Mouse (Mus musculus): ENCODE results near the gene Ebna1bp2. TPM values are rescaled to one million over a fixed set of nuclear protein-coding genes. Genes with fewer than 3 reads are reported as not detected.

Ebna1bp2 gene
- polyA plus RNA-seq, 1 experiment from 2014 or later = 84.8 TPM

DNA sequence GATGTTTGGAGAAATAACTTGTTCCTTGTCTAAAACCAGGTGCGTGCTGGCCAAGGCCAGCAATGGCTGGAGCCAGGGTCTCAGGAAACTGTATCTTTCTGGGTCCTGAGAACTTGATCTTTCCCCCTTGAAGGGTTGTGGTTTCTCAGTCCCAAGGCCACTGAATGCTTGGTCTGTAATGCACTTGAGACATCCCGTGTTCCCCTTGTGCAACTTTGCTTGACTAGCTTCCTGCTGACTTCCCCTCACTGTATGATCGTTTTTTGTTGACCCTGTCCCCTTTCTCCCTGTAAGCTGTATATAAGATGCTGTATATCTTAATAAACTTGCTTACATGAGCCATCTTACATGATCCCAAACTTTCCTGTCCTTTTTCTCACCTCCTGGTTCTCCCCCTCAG lies 10.8 kb upstream of the Ebna1bp2 start:
- H3K27me3 ChIP-seq (ENCODE audit: control insufficient read depth, insufficient read depth, low read depth, low read length) = no peaks in the 10 kb centered on the region
- H3K4me3 ChIP-seq (ENCODE audit: low read depth, low read length) = no peak overlapping the region
- WGBS = 75% methylated on average over 3 of the region's 3 CpGs
- no peak overlapping the region for H3K4me2 ChIP-seq (ENCODE audit: low read length)
- no peak overlapping the region for H3K27ac ChIP-seq (ENCODE audit: low read length)
- H3K36me3 ChIP-seq (ENCODE audit: control insufficient read depth, insufficient read depth, low read length) = no peaks in the 10 kb centered on the region
- no peaks in the 10 kb centered on the region for H3K9me3 ChIP-seq (replicated peaks; ENCODE audit: control insufficient read depth, low read length, poor library complexity, severe bottlenecking)
- H3K4me1 ChIP-seq (ENCODE audit: control insufficient read depth, insufficient read depth, low read length) = no peaks in the 10 kb centered on the region
- no peak overlapping the region for H3K9ac ChIP-seq (ENCODE audit: low read depth, low read length)
- no peak for ATAC-seq

- H3K27me3 ChIP-seq (ENCODE audit: control insufficient read depth, insufficient read depth, low read depth, low read length) = no peaks in the 10 kb centered on the region
- H3K27ac ChIP-seq (ENCODE audit: low read length) = no peak overlapping the region
- no peaks in the 10 kb centered on the region; the same call in 1 of the 2 replicates for H3K9me3 ChIP-seq (replicated peaks; ENCODE audit: control insufficient read depth, low read length, poor library complexity, severe bottlenecking)
- no peak for ATAC-seq
- no peak overlapping the region for H3K9ac ChIP-seq (ENCODE audit: low read depth, low read length)
- H3K4me1 ChIP-seq (ENCODE audit: control insufficient read depth, insufficient read depth, low read length) = no peaks in the 10 kb centered on the region
- H3K36me3 ChIP-seq (ENCODE audit: control insufficient read depth, insufficient read depth, low read length) = no peaks in the 10 kb centered on the region
- no peak overlapping the region for H3K4me2 ChIP-seq (ENCODE audit: low read length)
- 24% methylated on average over 11 of the region's 11 CpGs for WGBS
- no peak overlapping the region for H3K4me3 ChIP-seq (ENCODE audit: low read depth, low read length)
These were observed 8.0 kb upstream of the Ebna1bp2 start for GRCm38 (mm10) chr4:118612619-118613018.

DNA sequence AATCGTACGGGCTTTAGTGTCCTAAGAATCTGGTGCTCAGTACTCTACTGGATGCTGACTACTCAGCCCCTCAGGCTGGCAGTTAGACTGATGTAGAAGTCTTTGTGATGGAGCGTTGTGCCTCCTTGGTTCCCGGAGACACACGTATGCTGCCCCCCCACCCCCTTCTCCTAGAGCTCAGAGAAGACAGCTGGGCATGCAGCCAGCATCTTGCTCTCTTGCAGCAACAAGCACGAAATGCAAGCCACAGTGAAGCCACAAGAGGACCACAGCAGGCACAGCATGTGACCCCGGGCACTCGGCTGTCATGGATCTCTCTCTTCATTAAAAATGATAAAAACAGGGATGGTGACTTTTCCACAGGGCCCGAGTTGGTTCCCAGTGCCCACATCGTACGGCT lies 5.2 kb upstream of the Ebna1bp2 start:
- H3K9me3 ChIP-seq (replicated peaks; ENCODE audit: control insufficient read depth, low read length, poor library complexity, severe bottlenecking) = no peaks in the 10 kb centered on the region; the same call in 1 of the 2 replicates
- no peak overlapping the region for H3K27ac ChIP-seq (ENCODE audit: low read length)
- H3K9ac ChIP-seq (ENCODE audit: low read depth, low read length) = no peak overlapping the region
- no peak for ATAC-seq
- 80% methylated on average over 11 of the region's 11 CpGs for WGBS
- no peaks in the 10 kb centered on the region for H3K4me1 ChIP-seq (ENCODE audit: control insufficient read depth, insufficient read depth, low read length)
- no peak overlapping the region for H3K4me3 ChIP-seq (ENCODE audit: low read depth, low read length)
- no peaks in the 10 kb centered on the region for H3K27me3 ChIP-seq (ENCODE audit: control insufficient read depth, insufficient read depth, low read depth, low read length)
- no peak overlapping the region for H3K4me2 ChIP-seq (ENCODE audit: low read length)
- no peaks in the 10 kb centered on the region for H3K36me3 ChIP-seq (ENCODE audit: control insufficient read depth, insufficient read depth, low read length)

DNA sequence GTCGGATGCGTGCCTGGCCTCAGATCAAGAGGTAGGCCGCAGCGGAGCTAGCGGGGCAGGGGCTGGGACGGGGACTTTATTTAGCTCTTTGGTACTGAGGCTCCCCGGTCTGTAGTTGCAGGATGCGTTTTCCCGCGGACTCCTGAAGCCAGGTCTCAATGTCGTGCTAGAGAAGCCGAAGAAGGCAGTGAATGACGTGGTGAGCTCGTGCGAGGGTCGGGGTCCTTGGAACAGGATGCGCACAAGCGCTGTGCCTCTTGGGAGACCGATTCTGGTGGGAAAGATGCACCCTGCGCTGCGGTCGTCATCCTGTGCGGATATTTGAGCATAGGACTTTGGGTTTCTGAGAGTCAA lies 345 bp downstream of the Ebna1bp2 start:
- Histone ChIP-seq H3K27me3 (ENCODE audit: control insufficient read depth, insufficient read depth, low read depth, low read length) (no peaks in the 10 kb centered on the region), H3K27ac (ENCODE audit: low read length) (peak overlapping the region; percentile 68), H3K4me1 (ENCODE audit: control insufficient read depth, insufficient read depth, low read length) (peaks cover 10% of the 10 kb centered on the region), H3K9ac (ENCODE audit: low read depth, low read length) (peak overlapping the region; percentile 72), H3K4me2 (ENCODE audit: low read length) (peak overlapping the region; percentile 97), H3K36me3 (ENCODE audit: control insufficient read depth, insufficient read depth, low read length) (peaks cover 11% of the 10 kb centered on the region), H3K9me3 (replicated peaks; ENCODE audit: control insufficient read depth, low read length, poor library complexity, severe bottlenecking) (no peaks in the 10 kb centered on the region; the same call in 1 of the 2 replicates), H3K4me3 (ENCODE audit: low read depth, low read length) (peak overlapping the region; percentile 86)
- ATAC-seq = peak; percentile 71
- WGBS = under 1% methylated on average over 23 of the region's 23 CpGs

GRCm38 (mm10) chr4:118621781-118622180 lies 1.2 kb downstream of the Ebna1bp2 start:
- Histone ChIP-seq H3K36me3 (ENCODE audit: control insufficient read depth, insufficient read depth, low read length) (peaks cover 11% of the 10 kb centered on the region), H3K4me1 (ENCODE audit: control insufficient read depth, insufficient read depth, low read length) (peaks cover 10% of the 10 kb centered on the region), H3K9me3 (replicated peaks; ENCODE audit: control insufficient read depth, low read length, poor library complexity, severe bottlenecking) (no peaks in the 10 kb centered on the region; the same call in 1 of the 2 replicates), H3K27ac (ENCODE audit: low read length) (no peak overlapping the region), H3K9ac (ENCODE audit: low read depth, low read length) (no peak overlapping the region), H3K27me3 (ENCODE audit: control insufficient read depth, insufficient read depth, low read depth, low read length) (no peaks in the 10 kb centered on the region), H3K4me3 (ENCODE audit: low read depth, low read length) (peak overlapping the region; percentile 86), H3K4me2 (ENCODE audit: low read length) (peak overlapping the region; percentile 97)
- ATAC-seq = no peak
- WGBS = 91% methylated on average over 9 of the region's 9 CpGs

GRCm38 (mm10) chr4:118630261-118630660 lies 9.7 kb downstream of the Ebna1bp2 start:
- 80% methylated on average over 5 of the region's 5 CpGs for WGBS
- H3K27me3 ChIP-seq (ENCODE audit: control insufficient read depth, insufficient read depth, low read depth, low read length) = no peaks in the 10 kb centered on the region
- no peak for ATAC-seq

GRCm38 (mm10) chr4:118642346-118643190 lies 22.0 kb downstream of the Ebna1bp2 start:
- no peaks in the 10 kb centered on the region for H3K27me3 ChIP-seq (ENCODE audit: control insufficient read depth, insufficient read depth, low read depth, low read length)
- 0 out of 2 replicates have a peak, but pooled peaks have one; percentile 32 for ATAC-seq
- H3K9me3 ChIP-seq (replicated peaks; ENCODE audit: control insufficient read depth, low read length, poor library complexity, severe bottlenecking) = no peaks in the 10 kb centered on the region
- no peak overlapping the region for H3K4me2 ChIP-seq (ENCODE audit: low read length)
- WGBS = 42% methylated on average over 20 of the region's 20 CpGs
- no peaks in the 10 kb centered on the region for H3K36me3 ChIP-seq (ENCODE audit: control insufficient read depth, insufficient read depth, low read length)
- H3K4me3 ChIP-seq (ENCODE audit: low read depth, low read length) = no peak overlapping the region
- no peaks in the 10 kb centered on the region for H3K4me1 ChIP-seq (ENCODE audit: control insufficient read depth, insufficient read depth, low read length)
- H3K27ac ChIP-seq (ENCODE audit: low read length) = no peak overlapping the region
- H3K9ac ChIP-seq (ENCODE audit: low read depth, low read length) = no peak overlapping the region; the same call in 1 of the 2 replicates

More at GRCm38 (mm10) chr4:118630261-118630660, 9.7 kb downstream of the Ebna1bp2 start:
- H3K27ac ChIP-seq (ENCODE audit: low read length) = no peak overlapping the region
- no peak overlapping the region for H3K4me2 ChIP-seq (ENCODE audit: low read length)
- H3K4me1 ChIP-seq (ENCODE audit: control insufficient read depth, insufficient read depth, low read length) = no peaks in the 10 kb centered on the region
- peaks cover 32% of the 10 kb centered on the region for H3K36me3 ChIP-seq (ENCODE audit: control insufficient read depth, insufficient read depth, low read length)
- H3K4me3 ChIP-seq (ENCODE audit: low read depth, low read length) = no peak overlapping the region
- H3K9ac ChIP-seq (ENCODE audit: low read depth, low read length) = no peak overlapping the region
- H3K9me3 ChIP-seq (replicated peaks; ENCODE audit: control insufficient read depth, low read length, poor library complexity, severe bottlenecking) = no peaks in the 10 kb centered on the region

- ATAC-seq = no peak
- Histone ChIP-seq H3K4me3 (ENCODE audit: low read depth, low read length) (no peak overlapping the region), H3K36me3 (ENCODE audit: control insufficient read depth, insufficient read depth, low read length) (no peaks in the 10 kb centered on the region), H3K27ac (ENCODE audit: low read length) (no peak overlapping the region), H3K9ac (ENCODE audit: low read depth, low read length) (no peak overlapping the region), H3K9me3 (replicated peaks; ENCODE audit: control insufficient read depth, low read length, poor library complexity, severe bottlenecking) (no peaks in the 10 kb centered on the region), H3K27me3 (ENCODE audit: control insufficient read depth, insufficient read depth, low read depth, low read length) (no peaks in the 10 kb centered on the region), H3K4me1 (ENCODE audit: control insufficient read depth, insufficient read depth, low read length) (no peaks in the 10 kb centered on the region), H3K4me2 (ENCODE audit: low read length) (no peak overlapping the region)
- WGBS = 10% methylated on average over 2 of the region's 2 CpGs
These were observed 24.6 kb downstream of the Ebna1bp2 start for GRCm38 (mm10) chr4:118645234-118645633.

GRCm38 (mm10) chr4:118658652-118659051 lies 38.1 kb downstream of the Ebna1bp2 start, which contains the start of gene Olfr62:
Olfr62 (plus strand) TSS chr4:118658952.
- H3K9ac ChIP-seq (ENCODE audit: low read depth, low read length) = no peak within 1 kb of the TSS
- H3K4me1 ChIP-seq (ENCODE audit: control insufficient read depth, insufficient read depth, low read length) = no peaks in the 10 kb centered on the region
- H3K4me3 ChIP-seq (ENCODE audit: low read depth, low read length) = no peak within 1 kb of the TSS
- ATAC-seq = no peak
- no peaks in the 10 kb centered on the region for H3K27me3 ChIP-seq (ENCODE audit: control insufficient read depth, insufficient read depth, low read depth, low read length)
- H3K36me3 ChIP-seq (ENCODE audit: control insufficient read depth, insufficient read depth, low read length) = no peaks in the 10 kb centered on the region
- H3K9me3 ChIP-seq (replicated peaks; ENCODE audit: control insufficient read depth, low read length, poor library complexity, severe bottlenecking) = no peaks in the 10 kb centered on the region
- H3K27ac ChIP-seq (ENCODE audit: low read length) = no peak within 1 kb of the TSS
- no peak within 1 kb of the TSS for H3K4me2 ChIP-seq (ENCODE audit: low read length)
